Mouse (Mus musculus) heart, adult 2 months (tissue): Measurements from ENCODE around the gene Slc35f6. TPM values are rescaled to one million over a fixed set of nuclear protein-coding genes. Genes with fewer than 3 reads are reported as not detected.

Experiments used
- DNase-seq, 2 experiments: peaks; one replicate each; pipeline ENCODE4 v3.0.0; 2021
- H3K27ac ChIP-seq: fragments of 200-600 bp; 2 replicates; pipeline ENCODE4 v1.8.1; 2022
- H3K27me3 ChIP-seq: fragments of 200-500 bp; 2 replicates; pipeline ENCODE4 v1.6.1; 2012; ENCODE audit warnings: mild to moderate bottlenecking, low read length, inconsistent platforms, mixed read lengths; ENCODE audit not compliant: control insufficient read depth, insufficient read depth
- H3K36me3 ChIP-seq: fragments of 200-500 bp; 2 replicates; pipeline ENCODE4 v1.6.1; 2012; ENCODE audit warnings: low read length, inconsistent platforms; ENCODE audit not compliant: control insufficient read depth, insufficient read depth
- H3K4me1 ChIP-seq: fragments of 200-500 bp; 2 replicates; pipeline ENCODE4 v1.6.1; 2011; ENCODE audit warnings: low read length; ENCODE audit not compliant: control insufficient read depth, insufficient read depth
- H3K4me3 ChIP-seq: fragments of 200-600 bp; 2 replicates; pipeline ENCODE4 v1.8.1; 2022
- H3K79me2 ChIP-seq: fragments of 200-500 bp; replicated peaks from 2 replicates; pipeline ENCODE4 v1.6.1; 2012; ENCODE audit warnings: mild to moderate bottlenecking, inconsistent platforms, low read length, moderate library complexity, mixed read lengths; ENCODE audit not compliant: control insufficient read depth, insufficient read depth
- H3K9ac ChIP-seq: fragments of 200-500 bp; 2 replicates; pipeline ENCODE4 v1.6.1; 2012; ENCODE audit warnings: low read depth, mild to moderate bottlenecking, control low read depth, inconsistent platforms, low read length, mixed read lengths
- CTCF ChIP-seq: fragments of 200-600 bp; IDR thresholded peaks from 2 replicates; pipeline ENCODE4 v1.8.1; 2022; ENCODE audit warnings: antibody characterized with exemption, mild to moderate bottlenecking, moderate library complexity
- EP300 ChIP-seq: fragments of 200-500 bp; IDR thresholded peaks from 2 replicates; pipeline ENCODE4 v1.6.1; 2011; ENCODE audit warnings: low read depth, low read length, control low read depth; ENCODE audit not compliant: insufficient read depth
- POLR2A ChIP-seq: fragments of 200-500 bp; IDR thresholded peaks from 2 replicates; pipeline ENCODE4 v1.6.1; 2011; ENCODE audit warnings: mild to moderate bottlenecking, low read depth, low read length, control low read depth; ENCODE audit not compliant: insufficient read depth
- WGBS: fragments of 180-500 bp; shearing (Covaris S2); methylation state at CpG from one replicate; pipeline ENCODE4 v1.1.7; 2018; 5-methylcytosine and 5-hydroxymethylcytosine counted together
- intact Hi-C: fragments of 180-260 bp; cut with DNase I; formaldehyde crosslinking; loops from one replicate; pipeline ENCODE4 v1.15.1; 2025
- polyA plus RNA-seq: library from polyadenylated mRNA; depleted of rRNA; stranded (reverse); fragments of >200 nt; gene quantifications from 2 replicates; pipeline ENCODE4 v1.2.3, GENCODE M21; 2012
- total RNA-seq, 2 experiments: library from RNA; stranded (reverse); gene quantifications; 2 replicates each; pipeline ENCODE4 v1.2.3; 2021

Gene Slc35f6
- total and polyA plus RNA-seq, 3 experiments, result 47.2 to 119 (median 49.9) TPM

DNA sequence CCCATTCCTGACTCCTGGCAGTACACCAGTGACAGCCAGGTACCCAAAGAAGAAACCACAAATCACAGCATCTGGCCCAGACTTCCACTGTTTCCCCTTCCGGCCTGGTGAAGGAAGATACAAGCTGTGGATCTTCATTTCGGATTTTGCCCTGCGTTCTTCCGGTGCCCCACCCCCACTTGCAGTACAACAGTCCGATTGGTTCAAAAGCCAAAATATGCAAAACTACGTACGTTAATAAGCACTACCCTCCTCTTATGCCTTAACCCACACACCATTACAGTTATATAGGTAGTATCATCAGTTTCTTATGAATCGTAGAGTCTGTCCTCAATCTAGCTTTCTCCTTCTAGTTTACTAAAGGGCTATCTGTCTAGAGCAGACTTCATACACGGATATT is 17.6 kb downstream of the Slc35f6 start:
- Histone ChIP-seq H3K27me3 (no peaks in the 10 kb centered on the region), H3K36me3 (peaks cover 4% of the 10 kb centered on the region; the same call in 1 of the 2 replicates), H3K9ac (no peak overlapping the region), H3K4me3 (no peak overlapping the region), H3K27ac (peak overlapping the region; percentile 99), H3K4me1 (peaks cover 2% of the 10 kb centered on the region), H3K79me2 (no peaks in the 10 kb centered on the region)
- TF ChIP-seq EP300 (no peak), POLR2A (no peak), CTCF (no peak)
- DNase-seq, result no peak
- intact Hi-C loops, result no loop called here
- 92% methylated on average over 9 of the region's 9 CpGs for whole genome bisulfite sequencing

GRCm38 (mm10) chr5:30665968-30666367 is 18.2 kb downstream of the Slc35f6 start:
- Histone ChIP-seq H3K27me3 (no peaks in the 10 kb centered on the region), H3K79me2 (no peaks in the 10 kb centered on the region), H3K36me3 (peaks cover 4% of the 10 kb centered on the region; the same call in 1 of the 2 replicates), H3K4me1 (peaks cover 2% of the 10 kb centered on the region), H3K9ac (peak overlapping the region; percentile 42), H3K4me3 (peak overlapping the region; percentile 80), H3K27ac (peak overlapping the region; percentile 99)
- WGBS, result 4% methylated on average over 6 of the region's 6 CpGs
- DNase-seq, result peak in 1 of 2 experiments; percentile 22
- TF ChIP-seq CTCF, result no peak
- TF ChIP-seq EP300, result no peak
- TF ChIP-seq POLR2A, result no peak
- intact Hi-C loops, result loop anchor here (1.0 kb wide), 1 partner anchor 18 kb away; no protein-coding TSS in a partner anchor

- Histone ChIP-seq H3K9ac (peak within 1 kb of the TSS; percentile 89), H3K4me3 (peak within 1 kb of the TSS; percentile 80), H3K79me2 (no peaks in the 10 kb centered on the region), H3K4me1 (peaks cover 2% of the 10 kb centered on the region), H3K27ac (peak within 1 kb of the TSS; percentile 99), H3K36me3 (peaks cover 4% of the 10 kb centered on the region; the same call in 1 of the 2 replicates), H3K27me3 (no peaks in the 10 kb centered on the region)
- DNase-seq, result peak; percentile 87 to 92
- intact Hi-C loops, result loop anchor here (1.0 kb wide), 1 partner anchor 18 kb away; no protein-coding TSS in a partner anchor
- WGBS, result under 1% methylated on average over 40 of the region's 40 CpGs
- TF ChIP-seq CTCF (no peak), POLR2A (peak; percentile 96), EP300 (peak; percentile 87; the same call in 1 of the 2 replicates)
These were observed 18.9 kb downstream of the Slc35f6 start, which contains the start of gene Cenpa for GRCm38 (mm10) chr5:30666391-30667195. Gene Cenpa (plus strand): TSS chr5:30666777.

DNA sequence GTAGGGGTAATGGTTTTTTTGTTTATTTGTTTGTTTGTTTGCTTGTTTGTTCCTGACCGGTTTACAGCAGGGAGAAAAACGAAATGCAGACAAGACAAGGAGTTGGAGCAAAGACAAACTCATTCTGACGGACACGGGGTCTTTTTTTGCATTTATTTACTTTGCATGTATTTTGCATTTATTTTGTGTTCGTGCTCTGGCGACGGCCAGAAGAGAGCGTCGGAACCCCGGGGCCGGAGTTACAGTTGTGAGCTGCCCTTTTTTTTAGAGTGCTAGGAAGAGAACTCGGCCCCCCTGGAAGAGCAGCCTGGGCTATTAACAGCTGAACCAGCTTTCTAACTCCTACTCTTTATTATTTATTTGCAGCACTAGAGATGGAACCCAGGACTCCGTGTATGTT is 19.5 kb downstream of the Slc35f6 start:
- peak overlapping the region; percentile 99 for H3K27ac ChIP-seq
- no peak for DNase-seq

DNA sequence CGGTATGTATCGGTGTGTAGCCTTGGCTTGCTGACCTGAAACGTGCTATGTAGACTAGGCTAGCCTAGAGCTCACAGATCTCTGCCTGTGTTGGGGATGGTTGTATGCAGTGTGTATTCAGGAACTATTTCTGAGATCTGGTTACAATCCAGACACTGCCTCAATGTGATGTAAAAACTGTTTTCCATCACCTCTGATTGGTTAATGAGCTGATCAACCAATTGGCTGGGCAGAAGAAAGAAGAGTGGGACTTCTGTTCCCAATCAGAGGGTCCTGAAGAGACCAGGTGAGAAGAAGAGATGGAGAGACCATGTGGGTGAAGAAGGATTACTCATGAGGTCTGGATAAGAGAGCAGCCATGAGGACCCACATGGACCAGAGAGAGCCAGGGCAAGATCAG is 20.0 kb downstream of the Slc35f6 start:
- DNase-seq, result no peak
- Histone ChIP-seq H3K27me3 (no peaks in the 10 kb centered on the region), H3K36me3 (peaks cover 4% of the 10 kb centered on the region; the same call in 1 of the 2 replicates), H3K9ac (peak overlapping the region; percentile 89; the same call in 1 of the 2 replicates), H3K4me1 (peaks cover 2% of the 10 kb centered on the region), H3K4me3 (peak overlapping the region; percentile 80), H3K27ac (peak overlapping the region; percentile 99; the same call in 1 of the 2 replicates), H3K79me2 (no peaks in the 10 kb centered on the region)
- intact Hi-C loops, result no loop called here
- 2% methylated on average over 3 of the region's 3 CpGs for WGBS
- no peak for TF ChIP-seq POLR2A
- no peak for TF ChIP-seq CTCF
- no peak for TF ChIP-seq EP300

More for the DNA sequence above, 19.5 kb downstream of the Slc35f6 start:
- peak overlapping the region; percentile 80 for H3K4me3 ChIP-seq
- H3K9ac ChIP-seq, result peak overlapping the region; percentile 89
- peaks cover 2% of the 10 kb centered on the region for H3K4me1 ChIP-seq
- H3K36me3 ChIP-seq, result peaks cover 4% of the 10 kb centered on the region; the same call in 1 of the 2 replicates
- intact Hi-C loops, result no loop called here
- TF ChIP-seq EP300 (no peak), CTCF (no peak), POLR2A (no peak)
- no peaks in the 10 kb centered on the region for H3K27me3 ChIP-seq
- no peaks in the 10 kb centered on the region for H3K79me2 ChIP-seq
- under 1% methylated on average over 13 of the region's 13 CpGs for WGBS
